Mouse (Mus musculus) testis, postnatal 10 days (tissue): ENCODE results near the gene Spag16.

Experiments used
- DNase-seq: peaks from one replicate; pipeline ENCODE4 v3.0.0; 2021; ENCODE audit warnings: low spot score

The Spag16 gene

GRCm38 (mm10) chr1:70082208-70082878 is 255.6 kb downstream of the Spag16 start:
- DNase-seq = no peak

GRCm38 (mm10) chr1:70104683-70105082 is 277.9 kb downstream of the Spag16 start:
- no peak for DNase-seq

GRCm38 (mm10) chr1:70116212-70116982 is 289.6 kb downstream of the Spag16 start:
- DNase-seq = no peak

GRCm38 (mm10) chr1:70128035-70128434 is 301.3 kb downstream of the Spag16 start:
- DNase-seq = peak; percentile 47

- no peak for DNase-seq
Measured at GRCm38 (mm10) chr1:70135547-70135946, 308.8 kb downstream of the Spag16 start.

GRCm38 (mm10) chr1:70165343-70166158 is 338.8 kb downstream of the Spag16 start:
- DNase-seq = no peak

- no peak for DNase-seq
Measured at GRCm38 (mm10) chr1:70180123-70180741, 353.5 kb downstream of the Spag16 start.

GRCm38 (mm10) chr1:70264815-70265214 is 438.0 kb downstream of the Spag16 start:
- no peak for DNase-seq

GRCm38 (mm10) chr1:70265920-70266505 is 439.2 kb downstream of the Spag16 start:
- DNase-seq = no peak

- DNase-seq = no peak
Measured at GRCm38 (mm10) chr1:70270139-70270538, 443.4 kb downstream of the Spag16 start.

- DNase-seq = no peak
Measured at GRCm38 (mm10) chr1:70272753-70273152, 446.0 kb downstream of the Spag16 start.

- no peak for DNase-seq
Measured at GRCm38 (mm10) chr1:70279296-70279695, 452.5 kb downstream of the Spag16 start.

- DNase-seq = no peak
Measured at GRCm38 (mm10) chr1:70283388-70283787, 456.6 kb downstream of the Spag16 start.

GRCm38 (mm10) chr1:70284140-70284539 is 457.4 kb downstream of the Spag16 start:
- DNase-seq = no peak

- DNase-seq = no peak
Measured at GRCm38 (mm10) chr1:70316128-70316765, 489.5 kb downstream of the Spag16 start.

- DNase-seq = no peak
Measured at GRCm38 (mm10) chr1:70320951-70321350, 494.2 kb downstream of the Spag16 start.

- DNase-seq = no peak
Measured at GRCm38 (mm10) chr1:70346179-70346578, 519.4 kb downstream of the Spag16 start.

GRCm38 (mm10) chr1:70351371-70351770 is 524.6 kb downstream of the Spag16 start:
- no peak for DNase-seq

- no peak for DNase-seq
Measured at GRCm38 (mm10) chr1:70354014-70354413, 527.2 kb downstream of the Spag16 start.

- DNase-seq = no peak
Measured at GRCm38 (mm10) chr1:70371721-70372120, 545.0 kb downstream of the Spag16 start.

- no peak for DNase-seq
Measured at GRCm38 (mm10) chr1:70380096-70380495, 553.3 kb downstream of the Spag16 start.
